Mouse (Mus musculus): Measurements from ENCODE around the gene Me3. TPM values are rescaled to one million over a fixed set of nuclear protein-coding genes. Genes with fewer than 3 reads are reported as not detected.

The Me3 gene
- total and polyA plus RNA-seq, 3 experiments = 107 to 140 (median 119) TPM

- no peak overlapping the region for H3K9ac ChIP-seq (ENCODE audit: low read depth, low read length)
- H3K36me3 ChIP-seq (ENCODE audit: control insufficient read depth, insufficient read depth, low read length) = no peaks in the 10 kb centered on the region
- TF ChIP-seq EP300 (IDR thresholded peaks at IDR 0.05; ENCODE audit: insufficient read depth, low read depth, low read length) (no peak), POLR2A (IDR thresholded peaks at IDR 0.05; ENCODE audit: insufficient read depth, low read depth, low read length) (no peak), CTCF (IDR thresholded peaks at IDR 0.05) (peak; percentile 56)
- H3K4me1 ChIP-seq (ENCODE audit: control insufficient read depth, insufficient read depth, low read length) = no peaks in the 10 kb centered on the region
- no peak overlapping the region for H3K27ac ChIP-seq
- 37% methylated on average over 4 of the region's 4 CpGs for WGBS
- intact Hi-C loops (cut with DNase I) = no loop called here
- no peak overlapping the region for H3K4me3 ChIP-seq
- H3K27me3 ChIP-seq (ENCODE audit: control insufficient read depth, insufficient read depth, low read length) = no peaks in the 10 kb centered on the region
- no peak for DNase-seq
- no peaks in the 10 kb centered on the region for H3K79me2 ChIP-seq (replicated peaks; ENCODE audit: control insufficient read depth, insufficient read depth, low read length)
Measured at GRCm38 (mm10) chr7:89891856-89892255, 259.7 kb downstream of the Me3 start.

GRCm38 (mm10) chr7:89903007-89903406, 270.8 kb downstream of the Me3 start:
- no peaks in the 10 kb centered on the region for H3K36me3 ChIP-seq (ENCODE audit: control insufficient read depth, insufficient read depth, low read length)
- TF ChIP-seq EP300 (IDR thresholded peaks at IDR 0.05; ENCODE audit: insufficient read depth, low read depth, low read length) (no peak), POLR2A (IDR thresholded peaks at IDR 0.05; ENCODE audit: insufficient read depth, low read depth, low read length) (no peak), CTCF (IDR thresholded peaks at IDR 0.05) (no peak)
- no peaks in the 10 kb centered on the region; the same call in 1 of the 2 replicates for H3K4me1 ChIP-seq (ENCODE audit: control insufficient read depth, insufficient read depth, low read length)
- intact Hi-C loops (cut with DNase I) = no loop called here
- no peak overlapping the region for H3K4me3 ChIP-seq
- 88% methylated on average over 8 of the region's 8 CpGs for WGBS
- no peaks in the 10 kb centered on the region for H3K79me2 ChIP-seq (replicated peaks; ENCODE audit: control insufficient read depth, insufficient read depth, low read length)
- H3K9ac ChIP-seq (ENCODE audit: low read depth, low read length) = no peak overlapping the region
- no peak overlapping the region for H3K27ac ChIP-seq
- no peaks in the 10 kb centered on the region for H3K27me3 ChIP-seq (ENCODE audit: control insufficient read depth, insufficient read depth, low read length)
- DNase-seq = no peak

GRCm38 (mm10) chr7:89903442-89904343, 271.5 kb downstream of the Me3 start, which contains the start of gene Ccdc81:
Gene Ccdc81, minus strand, starts transcription at chr7:89903629.
- no peak for TF ChIP-seq EP300 (IDR thresholded peaks at IDR 0.05; ENCODE audit: insufficient read depth, low read depth, low read length)
- no peak for TF ChIP-seq POLR2A (IDR thresholded peaks at IDR 0.05; ENCODE audit: insufficient read depth, low read depth, low read length)
- TF ChIP-seq CTCF (IDR thresholded peaks at IDR 0.05) = no peak
- Histone ChIP-seq H3K79me2 (replicated peaks; ENCODE audit: control insufficient read depth, insufficient read depth, low read length) (no peaks in the 10 kb centered on the region), H3K36me3 (ENCODE audit: control insufficient read depth, insufficient read depth, low read length) (no peaks in the 10 kb centered on the region), H3K9ac (ENCODE audit: low read depth, low read length) (no peak within 1 kb of the TSS), H3K4me3 (no peak within 1 kb of the TSS), H3K27ac (no peak within 1 kb of the TSS), H3K4me1 (ENCODE audit: control insufficient read depth, insufficient read depth, low read length) (no peaks in the 10 kb centered on the region; the same call in 1 of the 2 replicates), H3K27me3 (ENCODE audit: control insufficient read depth, insufficient read depth, low read length) (no peaks in the 10 kb centered on the region)
- intact Hi-C loops (cut with DNase I) = no loop called here
- 52% methylated on average over 22 of the region's 22 CpGs for WGBS
- DNase-seq = no peak

Other genes starting within 250 kb of the Me3 start
- 10 to 100 TPM; 43.2 to 45.1 TPM for gene Tmem135, start 228.2 kb upstream of the Me3 start, total RNA-seq (2021)
- 18.8 and 27.2 TPM in 2 replicates for gene Tmem135, start 228.2 kb upstream of the Me3 start, polyA plus RNA-seq (2012; rRNA removed)
- gene Fzd4, start 228.0 kb upstream of the Me3 start, total RNA-seq (2021) = 10 to 100 TPM; 33.7 to 36.2 TPM
- gene Fzd4, start 228.0 kb upstream of the Me3 start, polyA plus RNA-seq (2012; rRNA removed) = 15.2 and 26.1 TPM in 2 replicates
- gene Prss23, start 105.2 kb upstream of the Me3 start, total RNA-seq (2021) = 10 to 100 TPM; 18.9 to 20.6 TPM
- gene Prss23, start 105.2 kb upstream of the Me3 start, polyA plus RNA-seq (2012; rRNA removed) = 50.1 and 58.2 TPM in 2 replicates